Mouse (Mus musculus): Measurements from ENCODE around the gene Lnx2. TPM values are rescaled to one million over a fixed set of nuclear protein-coding genes. Genes with fewer than 3 reads are reported as not detected.

Lnx2 gene
- total RNA-seq, 2 experiments from 2014 or later, result 10.1 to 10.7 TPM

DNA sequence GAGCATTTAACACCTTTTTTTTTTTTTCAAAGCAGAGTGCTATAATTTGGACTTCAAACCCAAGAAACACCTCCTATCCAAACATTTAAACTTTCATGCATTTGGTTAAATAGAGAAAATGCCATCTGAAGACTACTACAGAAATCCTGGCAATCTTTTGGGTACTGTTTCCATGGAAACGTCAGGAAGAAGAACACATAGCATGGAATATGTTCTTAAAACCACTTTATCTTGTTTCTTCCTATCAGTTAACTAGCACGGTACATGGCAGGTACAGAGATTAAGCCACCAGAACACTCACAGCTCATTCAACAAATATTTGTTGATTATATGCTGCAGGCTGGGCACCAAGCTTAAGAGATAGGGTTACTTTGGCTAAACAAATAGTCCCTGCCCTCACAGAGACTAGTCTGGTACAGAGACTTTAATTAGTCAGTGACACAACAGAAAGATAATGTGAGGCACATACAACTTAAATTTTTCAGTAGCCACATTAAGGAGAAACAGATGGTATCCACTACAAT is 21.6 kb downstream of the Lnx2 start:
- no peak for DNase-seq (ENCODE audit: low spot score)
- intact Hi-C loops (cut with DNase I), result no loop called here

DNA sequence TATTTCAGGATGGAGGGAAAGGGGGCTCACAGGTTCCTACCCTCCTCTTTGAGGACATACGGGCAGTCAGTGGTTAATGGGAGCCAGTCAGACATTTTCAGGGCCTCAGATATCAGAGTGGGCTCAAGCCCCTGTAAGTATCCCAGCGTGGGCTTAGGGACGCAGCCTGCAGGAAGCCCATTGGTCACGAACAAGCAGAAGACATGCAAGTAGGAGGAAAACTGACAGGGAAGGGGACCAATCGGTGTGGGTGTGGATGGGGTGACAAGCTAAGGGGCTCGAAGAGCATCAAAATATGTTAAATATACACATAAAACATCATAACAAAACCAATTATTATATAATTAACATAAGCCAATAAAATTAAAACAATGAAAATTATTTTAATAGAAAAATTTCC is 22.1 kb downstream of the Lnx2 start:
- DNase-seq (ENCODE audit: low spot score), result no peak
- intact Hi-C loops (cut with DNase I), result no loop called here

DNA sequence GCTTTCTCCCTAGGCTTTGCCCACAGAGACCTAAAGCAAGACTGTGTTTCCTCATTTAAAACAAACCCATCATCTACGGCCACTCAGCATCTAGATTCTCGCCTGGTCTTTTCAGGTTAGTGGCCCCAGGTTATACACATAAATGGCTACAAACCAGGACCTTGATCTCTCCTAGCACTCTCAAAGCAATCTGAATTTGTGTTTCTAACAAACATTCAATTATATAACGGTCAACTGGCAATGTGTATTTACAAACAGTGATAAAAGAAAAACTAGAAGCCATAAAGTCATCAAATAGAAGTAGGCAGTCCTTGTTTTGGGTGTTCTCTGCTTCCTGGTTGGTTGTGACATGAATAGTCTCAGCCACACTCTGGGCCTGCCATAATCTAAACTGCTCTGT is 22.9 kb downstream of the Lnx2 start:
- intact Hi-C loops (cut with DNase I), result no loop called here
- no peak for DNase-seq (ENCODE audit: low spot score)

DNA sequence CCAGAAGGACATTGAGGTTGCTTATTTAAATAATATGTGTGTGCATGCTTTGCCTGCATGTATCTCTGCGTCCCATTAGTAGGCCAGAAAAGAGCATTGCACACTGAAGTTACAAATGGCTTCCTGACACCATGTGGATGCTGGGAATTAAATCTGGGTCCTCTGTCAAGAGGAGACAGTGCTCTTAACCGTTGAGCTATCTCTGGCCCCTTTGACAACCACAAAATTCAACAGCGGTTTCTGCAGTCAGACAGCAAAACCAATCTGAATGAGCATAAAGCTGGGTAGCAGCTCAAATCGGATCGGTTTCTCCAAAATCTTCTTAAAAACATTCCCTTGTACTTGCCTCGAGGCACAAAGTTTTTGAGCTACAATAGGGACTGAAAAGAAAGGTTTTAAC is 23.3 kb downstream of the Lnx2 start:
- no peak for DNase-seq (ENCODE audit: low spot score)
- intact Hi-C loops (cut with DNase I), result no loop called here

- DNase-seq (ENCODE audit: low spot score), result no peak
- intact Hi-C loops (cut with DNase I), result no loop called here
Observed at GRCm38 (mm10) chr5:147052309-147052558, 24.2 kb downstream of the Lnx2 start.

- intact Hi-C loops (cut with DNase I), result no loop called here
- DNase-seq (ENCODE audit: low spot score), result no peak
Observed at GRCm38 (mm10) chr5:147051500-147052308, 24.7 kb downstream of the Lnx2 start.

DNA sequence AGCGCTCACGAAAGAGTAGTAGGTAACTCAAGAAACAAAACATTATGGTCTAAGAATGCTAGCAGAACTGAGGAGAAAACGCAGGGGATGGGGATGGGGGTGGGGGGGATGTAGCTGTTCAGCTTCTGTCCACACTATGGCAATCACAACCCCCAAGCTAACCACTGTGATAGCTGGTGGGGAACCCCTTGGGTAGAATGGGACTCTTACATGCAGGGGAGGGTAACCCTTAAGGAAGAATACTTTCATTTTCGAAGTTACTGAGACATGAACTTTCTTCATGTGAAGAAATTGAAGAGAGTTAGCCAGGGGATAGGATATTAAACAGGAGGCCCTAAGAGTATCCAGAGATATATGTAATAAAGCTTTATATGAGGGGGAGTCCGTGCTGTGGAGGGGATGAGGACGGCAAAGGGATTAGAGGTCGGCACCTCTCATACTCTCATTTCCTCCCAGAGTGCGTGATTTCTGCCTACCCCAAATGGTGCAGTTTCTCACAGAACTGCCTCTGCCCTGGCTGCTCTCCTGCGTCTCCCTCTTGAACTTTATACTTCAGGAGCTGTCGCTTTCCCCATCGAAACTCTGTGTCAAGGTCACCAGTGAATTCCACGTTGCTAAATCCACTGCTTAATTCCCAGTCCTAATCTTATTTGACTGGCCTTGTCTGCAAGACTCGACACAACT is 25.4 kb downstream of the Lnx2 start:
- intact Hi-C loops (cut with DNase I), result no loop called here
- DNase-seq (ENCODE audit: low spot score), result no peak

- DNase-seq (ENCODE audit: low spot score), result no peak
- intact Hi-C loops (cut with DNase I), result no loop called here
Observed at GRCm38 (mm10) chr5:147049544-147050209, 26.7 kb downstream of the Lnx2 start.

GRCm38 (mm10) chr5:147045929-147046328 is 30.5 kb downstream of the Lnx2 start:
- intact Hi-C loops (cut with DNase I), result no loop called here
- no peak for DNase-seq (ENCODE audit: low spot score)

- no peak for DNase-seq (ENCODE audit: low spot score)
- intact Hi-C loops (cut with DNase I), result no loop called here
Observed at GRCm38 (mm10) chr5:147045311-147045710, 31.1 kb downstream of the Lnx2 start.

- DNase-seq (ENCODE audit: low spot score), result no peak
- intact Hi-C loops (cut with DNase I), result loop anchor here (2.0 kb wide), 1 partner anchor 31 kb away; no protein-coding TSS in a partner anchor
Observed at GRCm38 (mm10) chr5:147043240-147043844, 33.0 kb downstream of the Lnx2 start.

DNA sequence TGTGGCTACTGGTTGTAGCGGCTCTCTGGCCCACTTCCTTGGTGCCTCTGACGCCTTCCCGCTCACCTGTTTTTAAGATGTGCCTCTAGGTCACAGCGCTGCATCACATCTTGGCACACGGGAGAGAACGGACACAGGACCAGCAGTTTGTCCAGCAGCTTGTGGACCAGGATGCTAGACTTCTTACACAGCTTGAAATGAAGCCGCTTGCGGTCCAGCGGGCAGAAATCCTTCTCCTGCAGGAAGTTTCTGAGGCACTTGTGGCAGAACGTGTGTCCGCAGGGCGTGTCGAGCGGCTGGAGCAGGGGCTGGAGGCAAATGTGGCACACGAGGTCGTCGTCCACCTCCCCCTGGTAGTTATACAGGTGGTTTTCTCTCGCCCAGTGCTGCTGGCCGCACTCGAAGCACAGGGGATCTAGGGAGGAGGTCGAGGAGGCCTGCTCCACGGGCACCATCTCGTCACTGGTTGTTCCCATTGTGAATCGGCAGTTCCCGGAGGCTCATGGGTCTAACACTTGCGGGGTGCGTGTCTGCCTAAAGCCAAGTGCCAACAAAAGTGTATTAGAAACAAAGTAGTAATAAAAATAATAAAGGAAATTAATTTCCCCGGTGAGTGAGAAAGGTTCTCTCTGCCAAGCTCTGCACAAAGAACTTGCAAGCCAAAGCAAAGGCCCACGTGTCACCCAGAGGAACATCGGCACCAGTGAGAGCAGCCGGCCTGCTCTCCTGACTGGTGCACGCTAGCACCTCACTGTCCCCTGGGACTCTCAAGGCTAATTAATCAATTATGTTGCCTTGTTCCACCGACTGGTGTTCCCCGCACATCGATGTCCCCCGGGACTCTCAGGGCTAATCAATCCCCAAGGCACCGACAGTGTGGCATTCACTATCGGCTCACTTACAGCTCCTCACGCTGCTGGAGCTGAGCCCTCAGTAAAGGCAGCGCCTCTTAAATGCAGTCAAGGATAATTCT is 34.1 kb downstream of the Lnx2 start:
- intact Hi-C loops (cut with DNase I), result loop anchor here (2.0 kb wide), 1 partner anchor 33 kb away; no protein-coding TSS in a partner anchor
- no peak for DNase-seq (ENCODE audit: low spot score)

DNA sequence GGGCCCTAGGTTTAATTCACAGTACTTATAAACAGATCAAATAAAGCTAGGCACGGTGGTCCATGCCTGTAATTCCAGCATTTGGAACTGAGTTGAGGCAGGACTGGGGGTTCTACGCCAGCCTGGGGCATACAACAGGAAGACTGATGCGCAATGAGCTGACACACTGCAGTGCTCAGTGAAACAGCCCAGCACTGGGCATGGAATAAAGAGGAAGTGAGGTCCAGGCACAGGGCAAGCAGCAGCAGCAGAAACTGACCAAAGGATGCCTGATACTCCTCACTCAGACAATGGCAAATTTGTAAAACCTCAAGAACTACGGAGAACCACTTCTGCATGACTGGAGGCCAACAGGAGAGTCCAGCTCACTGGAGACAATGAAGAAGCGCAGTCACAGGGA is 37.0 kb downstream of the Lnx2 start:
- intact Hi-C loops (cut with DNase I), result no loop called here
- no peak for DNase-seq (ENCODE audit: low spot score)

DNA sequence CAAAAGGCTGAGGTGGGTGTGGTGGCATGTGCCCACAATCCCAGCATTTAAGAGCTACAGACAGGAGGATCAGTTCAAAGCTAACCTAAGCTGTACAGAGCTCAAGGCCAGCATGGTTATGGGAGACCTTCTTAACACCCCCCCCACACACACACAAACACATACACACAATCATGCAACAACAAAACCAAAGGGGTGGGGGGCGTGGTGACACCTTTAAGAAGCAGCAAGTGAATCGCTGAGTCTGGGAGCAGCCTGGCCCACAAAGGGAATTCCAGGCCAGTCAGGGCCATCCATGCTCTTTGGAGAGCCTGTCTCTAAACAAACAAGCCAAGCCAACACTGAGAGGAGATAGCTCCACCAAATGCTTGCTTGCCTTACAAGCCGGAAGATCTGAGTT is 38.8 kb downstream of the Lnx2 start:
- intact Hi-C loops (cut with DNase I), result no loop called here
- DNase-seq (ENCODE audit: low spot score), result no peak

- intact Hi-C loops (cut with DNase I), result no loop called here
- no peak for DNase-seq (ENCODE audit: low spot score)
Observed at GRCm38 (mm10) chr5:147036661-147037060, 39.7 kb downstream of the Lnx2 start.

DNA sequence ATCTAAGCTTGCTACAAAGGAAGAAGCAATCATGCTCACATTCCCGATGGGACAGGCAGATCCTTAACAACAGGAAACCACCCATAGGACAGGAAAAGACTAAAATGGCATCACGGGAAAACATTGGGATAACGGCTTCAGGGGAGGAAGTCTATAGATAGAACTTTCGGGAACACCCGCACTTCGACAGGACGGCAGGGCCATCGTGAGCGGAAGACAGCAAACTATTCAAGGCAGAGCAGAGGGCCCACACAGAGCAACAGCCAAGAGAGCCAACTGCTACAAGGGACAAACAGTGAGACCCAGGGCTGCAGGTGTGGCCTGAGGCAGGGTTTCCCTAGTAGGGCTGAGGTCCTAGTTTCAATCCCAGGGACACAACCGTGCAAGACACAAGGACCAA is 40.4 kb downstream of the Lnx2 start:
- intact Hi-C loops (cut with DNase I), result no loop called here
- DNase-seq (ENCODE audit: low spot score), result peak; percentile 62

DNA sequence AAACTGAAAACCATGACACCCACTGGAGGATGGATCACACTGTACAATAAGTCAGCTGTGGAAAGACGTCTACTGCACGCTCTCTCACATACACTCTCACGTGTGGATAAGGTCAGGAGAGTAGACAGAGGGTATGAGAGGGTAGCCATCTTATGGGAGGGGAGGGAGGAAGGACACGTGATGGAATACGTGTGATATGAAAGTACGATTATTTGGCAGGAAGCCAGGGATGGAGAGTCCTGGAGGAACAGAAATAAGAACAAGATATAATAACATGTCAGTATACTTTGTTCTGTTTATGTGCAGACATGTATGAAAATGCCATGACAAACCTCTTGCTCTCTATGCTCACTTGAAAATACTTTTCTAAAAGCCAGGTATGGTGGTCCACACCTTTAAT is 41.1 kb downstream of the Lnx2 start:
- intact Hi-C loops (cut with DNase I), result loop anchor here (2.0 kb wide), 1 partner anchor 42 kb away; the partner anchor contains the start of genes Lnx2 and Polr1d
- no peak for DNase-seq (ENCODE audit: low spot score)

GRCm38 (mm10) chr5:147034283-147034682 is 42.1 kb downstream of the Lnx2 start:
- no peak for DNase-seq (ENCODE audit: low spot score)
- intact Hi-C loops (cut with DNase I), result loop anchor here (2.0 kb wide), 1 partner anchor 43 kb away; the partner anchor contains the start of genes Lnx2 and Polr1d

GRCm38 (mm10) chr5:147033155-147033554 is 43.2 kb downstream of the Lnx2 start:
- DNase-seq (ENCODE audit: low spot score), result no peak
- intact Hi-C loops (cut with DNase I), result no loop called here
